Mouse (Mus musculus): ENCODE measurements around the gene Ogdhl.
"Not testable (repeated sequence)": the region's sequence is repeated elsewhere in the genome, so short reads cannot be mapped to it uniquely, and the experiment has no call there.

Gene Ogdhl

GRCm38 (mm10) chr14:32321732-32322685, at the start of gene Ogdhl:
Gene Ogdhl, plus strand, starts transcription at chr14:32322019.
- peak; percentile 10 to 24 for DNase-seq (ENCODE audit: low spot score in 2 of 2)

DNA sequence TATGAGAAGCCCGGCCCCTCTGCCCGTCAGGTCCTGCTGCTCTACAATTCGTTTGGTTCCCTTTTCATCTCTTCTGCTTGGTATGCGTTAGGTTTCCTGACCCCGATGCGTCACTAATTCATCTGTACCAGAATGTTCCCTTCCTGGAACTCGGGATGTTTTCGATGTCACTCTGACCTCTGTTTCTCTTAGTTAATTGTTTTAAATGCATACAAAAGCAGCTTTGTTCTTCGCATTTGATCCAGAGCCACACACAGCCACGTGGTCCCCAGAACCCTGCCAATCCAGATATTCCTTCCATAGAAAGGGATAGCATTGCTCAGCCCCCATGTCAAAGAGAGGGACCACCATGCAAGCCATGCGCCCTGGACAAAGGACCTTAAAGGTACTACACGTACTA, 20.2 kb upstream of the Ogdhl start:
- no peak for DNase-seq (ENCODE audit: low spot score in 2 of 2)

DNA sequence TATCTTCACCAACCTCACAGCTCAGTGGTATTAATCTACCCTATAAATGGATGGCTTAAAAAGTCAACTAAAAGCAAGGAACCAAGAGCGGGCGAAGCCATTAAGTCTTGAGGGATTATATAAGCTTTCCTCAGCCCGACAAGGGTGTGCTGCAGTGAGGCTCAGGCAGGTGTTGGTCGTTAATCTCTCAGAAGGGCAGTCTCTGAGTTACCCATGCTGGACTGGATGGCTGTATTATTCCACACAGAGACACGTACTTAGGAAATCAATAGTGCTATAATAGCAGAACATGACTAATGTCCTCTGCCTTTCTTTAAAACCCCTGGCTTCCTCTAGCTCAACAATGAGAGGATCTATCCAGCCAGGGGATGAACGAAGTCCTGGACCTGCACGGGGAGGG, 19.4 kb upstream of the Ogdhl start:
- no peak for DNase-seq (ENCODE audit: low spot score in 2 of 2)

- DNase-seq (ENCODE audit: low spot score in 2 of 2): no peak
Observed at GRCm38 (mm10) chr14:32304921-32305320, 16.9 kb upstream of the Ogdhl start.

DNA sequence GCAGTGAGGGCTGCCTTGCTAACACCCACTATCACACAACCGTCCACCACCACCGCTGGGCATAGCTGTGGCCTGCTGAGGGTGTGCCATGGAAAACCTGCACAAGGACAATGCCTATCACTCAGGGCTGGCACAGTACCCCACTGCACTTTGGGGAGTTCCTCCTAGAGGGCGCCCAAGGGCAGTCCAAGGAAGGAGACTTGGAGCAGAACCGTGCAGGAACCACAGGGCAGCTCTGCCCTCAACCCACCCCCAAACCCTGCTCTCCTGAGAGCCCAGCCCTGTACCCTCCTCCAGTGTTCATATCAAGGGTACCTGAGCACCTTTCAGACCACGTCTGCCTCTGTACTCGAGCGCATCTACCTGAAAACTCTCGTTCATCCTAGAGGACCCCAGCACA, 11.9 kb upstream of the Ogdhl start:
- DNase-seq (ENCODE audit: low spot score in 2 of 2): no peak

GRCm38 (mm10) chr14:32311381-32312035, 10.3 kb upstream of the Ogdhl start:
- no peak for DNase-seq (ENCODE audit: low spot score in 2 of 2)

- DNase-seq (ENCODE audit: low spot score in 2 of 2): no peak
Observed at GRCm38 (mm10) chr14:32317822-32318221, 4.0 kb upstream of the Ogdhl start.

GRCm38 (mm10) chr14:32323221-32323620, 1.4 kb downstream of the Ogdhl start:
- no peak for DNase-seq (ENCODE audit: low spot score in 2 of 2)

DNA sequence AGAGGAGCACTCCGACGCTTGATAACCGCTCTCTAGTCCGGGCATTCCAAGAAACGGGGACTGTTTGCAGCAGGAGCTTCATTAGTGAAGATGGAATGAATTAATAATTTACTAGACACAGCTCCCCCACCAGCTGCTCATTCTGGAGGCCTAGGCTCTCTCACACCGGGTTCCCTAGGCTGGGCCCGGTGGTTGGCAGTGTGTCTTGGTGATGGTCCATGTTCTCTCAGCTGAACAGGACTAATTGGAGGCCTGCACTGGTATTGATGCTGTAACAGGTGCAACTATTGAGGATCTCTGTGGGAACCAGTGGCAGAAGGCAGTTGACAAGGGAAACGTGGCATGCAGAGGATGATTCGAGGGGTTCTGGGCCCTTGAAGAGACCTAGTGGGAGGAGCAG, 5.5 kb downstream of the Ogdhl start:
- no peak for DNase-seq (ENCODE audit: low spot score in 2 of 2)

DNA sequence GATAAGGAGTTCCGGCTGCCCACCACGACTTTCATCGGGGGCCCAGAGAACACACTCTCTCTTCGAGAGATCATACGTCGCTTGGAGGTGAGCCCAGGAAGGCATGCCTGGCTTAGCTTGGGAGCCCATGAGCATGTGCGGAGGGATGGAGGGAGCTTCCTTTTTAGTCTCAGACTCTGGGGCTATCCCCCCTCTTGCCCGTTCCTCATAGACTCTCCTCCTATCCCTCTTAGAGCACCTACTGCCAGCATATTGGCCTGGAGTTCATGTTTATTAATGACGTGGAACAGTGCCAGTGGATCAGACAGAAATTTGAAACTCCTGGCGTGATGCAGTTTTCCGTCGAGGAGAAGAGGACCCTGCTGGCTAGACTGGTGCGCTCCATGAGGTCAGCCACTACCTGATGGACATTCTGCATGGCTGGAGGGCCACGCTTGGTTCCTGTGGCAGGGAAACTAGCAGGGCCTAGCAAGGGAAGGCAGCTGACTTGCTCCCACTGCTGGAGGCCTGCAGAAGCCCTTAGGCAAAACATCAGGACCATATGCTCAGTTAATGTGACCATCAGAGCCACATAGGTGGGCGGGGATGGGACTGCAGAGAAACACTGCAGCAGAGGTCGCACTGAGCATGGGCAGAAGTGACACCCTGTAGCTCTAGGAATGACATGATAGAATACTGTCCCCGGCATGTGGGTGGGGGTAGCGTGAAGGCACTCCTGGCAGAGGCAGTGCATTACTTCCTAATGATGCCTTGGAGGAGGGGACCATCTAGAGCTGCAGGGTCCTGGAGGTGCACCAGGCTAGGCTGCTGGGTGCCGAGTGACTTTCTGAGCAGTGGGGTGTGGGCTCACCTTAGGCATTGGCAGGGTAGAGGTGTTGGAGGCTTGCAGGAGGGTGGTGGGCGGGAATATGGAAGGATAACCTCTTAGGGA, 11.0 kb downstream of the Ogdhl start:
- DNase-seq (ENCODE audit: low spot score in 2 of 2): no peak

DNA sequence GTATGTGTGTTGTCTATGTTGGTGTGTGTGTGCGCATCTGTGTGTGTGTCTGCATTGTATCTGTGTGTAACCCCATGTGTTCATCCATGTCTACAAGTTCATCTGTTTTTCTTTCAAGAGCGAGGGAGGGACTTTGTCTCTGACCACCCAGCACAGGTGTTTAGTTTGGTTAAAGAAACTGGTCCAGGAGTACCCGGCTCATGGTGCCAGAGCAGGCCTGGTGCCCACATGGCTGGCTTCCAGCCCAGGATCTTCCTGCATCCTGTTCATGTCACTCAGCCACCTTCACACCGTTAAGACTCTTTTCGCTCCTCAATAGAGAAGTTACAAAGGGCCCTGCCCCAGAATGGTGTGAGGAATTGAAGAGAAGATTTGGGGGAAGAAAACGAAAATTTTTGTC, 14.2 kb downstream of the Ogdhl start:
- no peak for DNase-seq (ENCODE audit: low spot score in 2 of 2)

GRCm38 (mm10) chr14:32336547-32336946, 14.7 kb downstream of the Ogdhl start:
- no peak for DNase-seq (ENCODE audit: low spot score in 2 of 2)

DNA sequence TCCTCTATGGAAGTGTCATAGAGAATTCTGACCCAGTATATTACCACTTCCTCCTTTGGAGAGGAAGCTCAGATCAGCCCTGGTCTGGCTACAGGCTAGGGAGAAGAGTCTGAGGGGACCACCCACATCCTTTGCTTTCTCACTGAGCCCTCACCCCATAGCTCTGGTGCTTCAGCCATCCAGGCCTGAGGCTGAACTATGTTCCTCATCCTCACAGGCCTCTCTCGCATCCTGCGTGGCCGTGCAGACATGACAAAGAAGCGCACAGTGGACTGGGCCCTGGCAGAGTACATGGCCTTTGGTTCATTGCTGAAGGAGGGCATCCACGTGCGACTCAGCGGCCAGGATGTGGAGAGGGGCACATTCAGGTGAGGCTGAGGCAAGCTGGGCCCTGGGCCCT, 20.0 kb downstream of the Ogdhl start:
- no peak for DNase-seq (ENCODE audit: low spot score in 2 of 2)

GRCm38 (mm10) chr14:32344176-32344575, 22.4 kb downstream of the Ogdhl start:
- no peak for DNase-seq (ENCODE audit: low spot score in 2 of 2)

GRCm38 (mm10) chr14:32344694-32345093, 22.9 kb downstream of the Ogdhl start:
- DNase-seq (ENCODE audit: low spot score in 2 of 2): no peak

DNA sequence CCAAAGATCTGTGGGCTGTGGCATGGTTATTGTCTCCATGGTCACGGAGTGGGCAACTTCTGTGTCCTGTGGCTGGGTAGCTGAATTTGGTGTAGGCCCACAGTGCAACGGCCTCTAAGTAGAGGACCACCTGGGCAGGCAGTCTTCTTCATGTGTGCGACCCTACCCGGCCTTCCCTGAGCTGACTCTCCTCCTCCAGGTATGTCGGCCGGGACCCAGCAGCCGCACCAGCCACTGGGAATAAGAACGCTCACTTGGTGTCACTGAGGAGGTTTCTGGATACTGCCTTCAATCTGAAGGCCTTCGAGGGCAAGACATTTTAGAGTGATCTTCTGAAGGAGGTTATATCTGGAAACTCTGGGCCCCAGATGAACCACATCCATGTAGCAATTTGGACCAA, 25.5 kb downstream of the Ogdhl start:
- no peak for DNase-seq (ENCODE audit: low spot score in 2 of 2)

DNA sequence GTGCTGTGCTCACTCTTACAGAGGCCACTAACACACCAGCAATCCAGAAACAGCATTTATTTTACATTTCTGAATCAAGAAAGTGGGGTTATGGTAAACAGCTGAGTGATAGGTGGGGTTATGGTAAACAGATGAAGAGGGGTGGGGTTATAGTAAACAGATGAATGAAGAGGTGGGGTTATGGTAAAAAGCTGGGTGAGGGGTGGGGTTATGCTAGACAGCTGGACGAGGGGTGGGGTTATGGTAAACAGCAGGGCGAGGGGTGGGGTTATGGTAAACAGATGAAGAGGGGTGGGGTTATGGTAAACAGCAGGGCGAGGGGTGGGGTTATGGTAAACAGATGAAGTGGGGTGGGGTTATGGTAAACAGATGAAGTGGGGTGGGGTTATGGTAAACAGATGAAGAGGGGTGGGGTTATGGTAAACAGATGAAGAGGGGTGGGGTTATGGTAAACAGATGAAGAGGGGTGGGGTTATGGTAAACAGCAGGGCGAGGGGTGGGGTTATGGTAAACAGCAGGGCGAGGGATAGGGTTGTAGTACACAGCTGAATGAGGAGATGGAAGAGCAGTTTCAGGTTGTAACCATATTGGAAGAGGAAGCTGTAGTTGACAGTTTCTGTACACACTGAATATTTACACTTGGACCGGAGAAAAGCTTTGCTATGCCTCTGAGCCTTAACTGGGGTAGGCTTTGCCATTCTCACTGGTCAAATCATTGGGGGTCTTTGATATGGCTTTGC, 29.5 kb downstream of the Ogdhl start:
- DNase-seq (ENCODE audit: low spot score in 2 of 2): not testable (repeated sequence)

GRCm38 (mm10) chr14:32364359-32364758, 42.5 kb downstream of the Ogdhl start:
- no peak for DNase-seq (ENCODE audit: low spot score in 2 of 2)

- no peak for DNase-seq (ENCODE audit: low spot score in 2 of 2)
Observed at GRCm38 (mm10) chr14:32369756-32370155, 47.9 kb downstream of the Ogdhl start.

DNA sequence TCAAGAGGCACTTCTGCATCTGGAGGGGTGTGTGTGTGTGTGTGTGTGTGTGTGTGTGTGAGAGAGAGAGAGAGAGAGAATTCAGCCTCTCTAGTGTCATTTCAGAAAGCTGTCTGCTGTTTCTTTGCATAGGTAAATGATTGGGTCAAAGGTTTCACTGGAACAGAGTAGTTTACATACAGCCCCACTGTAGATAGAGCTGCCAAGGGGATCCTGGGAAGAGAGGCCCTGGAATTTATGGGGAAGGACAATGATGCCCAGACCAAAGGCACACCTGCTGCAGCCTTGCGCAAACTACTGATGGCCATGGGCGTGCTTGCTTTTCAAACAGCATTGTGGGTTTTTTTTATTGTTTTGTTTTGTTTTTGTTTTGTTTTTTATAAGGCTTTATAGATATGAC, 50.7 kb downstream of the Ogdhl start:
- no peak for DNase-seq (ENCODE audit: low spot score in 2 of 2)

DNA sequence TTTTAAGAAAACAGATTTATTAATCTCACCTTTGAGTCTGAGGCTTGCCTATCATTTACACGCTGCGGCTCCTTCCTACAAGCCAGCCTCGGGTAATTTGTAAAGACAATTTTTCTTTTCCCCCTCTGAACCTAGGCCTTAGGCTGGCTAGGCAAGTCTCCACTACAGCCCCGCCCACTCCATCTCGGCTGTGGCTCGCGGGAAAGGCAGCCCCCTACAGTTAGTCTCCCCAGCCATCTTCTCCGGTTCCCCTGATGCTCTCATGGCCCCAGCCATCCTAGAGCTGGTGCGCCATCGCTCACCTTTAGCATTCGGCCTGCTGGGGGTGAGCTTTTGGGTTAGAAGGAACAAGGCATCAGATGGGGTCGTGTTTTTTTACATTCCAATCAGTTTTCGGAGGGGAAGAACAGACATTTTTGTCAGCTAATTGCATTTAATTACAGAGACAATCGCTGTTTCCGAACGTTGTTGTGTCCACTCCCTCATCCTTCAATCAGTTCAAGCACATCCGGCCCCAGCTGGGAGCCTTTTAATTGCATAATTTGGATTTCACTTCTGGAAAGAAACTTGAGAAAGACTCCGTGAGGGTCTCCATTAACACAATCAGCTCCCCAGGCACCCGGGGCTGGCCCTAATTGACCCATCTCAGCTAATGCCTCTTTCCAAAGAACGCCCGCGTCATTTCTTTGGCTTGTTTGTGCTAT, 57.7 kb downstream of the Ogdhl start:
- DNase-seq (ENCODE audit: low spot score in 2 of 2): no peak
